Mouse (Mus musculus): ENCODE data around the gene Tmem206.

- no peak for TF ChIP-seq POLR2A (IDR thresholded peaks at IDR 0.05; ENCODE audit: insufficient read depth, low read depth, low read length)
- TF ChIP-seq CTCF (IDR thresholded peaks at IDR 0.05; ENCODE audit: insufficient read depth, low read depth, low read length) = no peak
Measured at GRCm38 (mm10) chr1:191323381-191323780, 2.3 kb upstream of the Tmem206 start.

Data from olfactory bulb, adult 2 months (tissue).